Mouse (Mus musculus) macrophage (primary cell): ENCODE results near the gene Tnnc1. TPM values are rescaled to one million over a fixed set of nuclear protein-coding genes. Genes with fewer than 3 reads are reported as not detected.

Experiments
- H3K27ac ChIP-seq: fragments of 350-480 bp; formaldehyde crosslinking; 2 replicates; pipeline ENCODE4 v1.9.0; 2021
- H3K36me3 ChIP-seq: fragments of 350-480 bp; formaldehyde crosslinking; 2 replicates; pipeline ENCODE4 v1.9.0; 2021; ENCODE audit errors: inconsistent target
- H3K4me3 ChIP-seq: fragments of 350-480 bp; formaldehyde crosslinking; 2 replicates; pipeline ENCODE4 v1.9.0; 2021; ENCODE audit errors: inconsistent target
- H3K79me2 ChIP-seq: fragments of 350-480 bp; formaldehyde crosslinking; 2 replicates; pipeline ENCODE4 v1.9.0; 2021; ENCODE audit errors: inconsistent target
- WGBS: methylation state at CpG from one replicate; pipeline ENCODE4 v1.1.7; 2026; ENCODE audit warnings: inconsistent platforms; ENCODE audit not compliant: missing documents; 5-methylcytosine and 5-hydroxymethylcytosine counted together
- polyA plus RNA-seq: library from polyadenylated mRNA; stranded (reverse); fragments of 250-400 nt; gene quantifications from 3 replicates; pipeline ENCODE4 v1.2.4, GENCODE M21; 2018; ENCODE audit warnings: inconsistent platforms

The Tnnc1 gene
- polyA plus RNA-seq, 1 experiment from 2014 or later = 0.50 TPM

DNA sequence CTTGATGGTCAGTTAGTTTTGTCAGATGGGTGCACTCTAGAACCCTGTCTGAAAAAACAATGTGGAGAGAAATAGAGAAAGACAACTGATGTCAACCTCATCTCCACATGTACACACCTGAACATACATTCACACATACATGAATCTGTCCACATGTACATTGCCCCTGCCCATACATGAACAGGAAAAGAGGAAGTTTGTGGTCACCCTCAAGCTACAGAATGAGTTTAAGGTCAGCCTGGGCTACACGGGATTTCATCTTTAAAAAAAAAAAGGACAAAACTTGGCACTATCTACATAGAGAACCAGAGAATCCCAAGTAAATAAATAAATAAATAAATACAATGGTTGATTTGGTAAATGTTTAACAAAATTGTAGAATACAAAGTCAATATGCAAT is 36.7 kb downstream of the Tnnc1 start:
- H3K36me3 ChIP-seq = no peaks in the 10 kb centered on the region
- H3K79me2 ChIP-seq = no peaks in the 10 kb centered on the region
- no peak overlapping the region for H3K27ac ChIP-seq
- WGBS = 20% methylated on average over 1 of the region's 1 CpGs
- H3K4me3 ChIP-seq = no peak overlapping the region

- WGBS = 100% methylated on average over 1 of the region's 1 CpGs
- Histone ChIP-seq H3K27ac (no peak overlapping the region), H3K36me3 (no peaks in the 10 kb centered on the region)
Observed at GRCm38 (mm10) chr14:31245946-31246345, 37.8 kb downstream of the Tnnc1 start.

GRCm38 (mm10) chr14:31248396-31248795 is 40.3 kb downstream of the Tnnc1 start:
- H3K79me2 ChIP-seq = peaks cover 20% of the 10 kb centered on the region
- WGBS = 91% methylated on average over 6 of the region's 6 CpGs
- peaks cover 8% of the 10 kb centered on the region for H3K36me3 ChIP-seq
- H3K4me3 ChIP-seq = no peak overlapping the region
- H3K27ac ChIP-seq = no peak overlapping the region

More at GRCm38 (mm10) chr14:31245946-31246345, 37.8 kb downstream of the Tnnc1 start:
- H3K79me2 ChIP-seq = no peaks in the 10 kb centered on the region
- H3K4me3 ChIP-seq = no peak overlapping the region

GRCm38 (mm10) chr14:31250222-31251083 is 42.3 kb downstream of the Tnnc1 start:
- Histone ChIP-seq H3K27ac (peak overlapping the region; percentile 65), H3K79me2 (peaks cover 26% of the 10 kb centered on the region), H3K4me3 (peak overlapping the region; percentile 58), H3K36me3 (peaks cover 29% of the 10 kb centered on the region)
- WGBS = 13% methylated on average over 38 of the region's 38 CpGs

DNA sequence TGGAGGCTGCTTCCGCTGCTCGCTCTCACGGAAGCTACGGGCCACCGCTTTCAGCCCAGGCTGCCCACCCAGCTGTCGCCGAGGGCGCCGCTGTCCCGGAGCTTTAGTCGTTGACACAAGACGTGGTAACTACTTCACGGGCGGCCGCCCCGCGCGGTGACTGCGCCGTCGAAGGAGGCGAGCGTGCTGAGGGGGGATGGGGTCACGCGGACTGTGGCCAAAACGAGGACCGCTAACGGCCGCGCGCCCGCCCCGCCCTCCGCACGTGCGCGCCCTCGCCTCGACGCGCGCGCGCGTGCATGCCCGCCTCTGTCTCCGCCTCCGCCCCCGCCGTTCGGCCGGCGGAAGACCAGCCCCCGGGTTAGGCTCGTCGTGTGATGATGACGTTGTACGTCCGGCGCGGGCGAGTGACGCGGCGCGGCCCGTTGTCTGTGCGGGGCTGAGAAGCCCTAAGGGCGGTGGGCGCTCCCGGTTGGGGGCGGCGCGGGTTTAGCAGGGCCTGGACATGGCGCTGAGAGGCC is 43.0 kb downstream of the Tnnc1 start, which contains the start of the genes Phf7 and Bap1:
Phf7 (minus strand) TSS at position 234 of the 521 bp plus-strand sequence.
Bap1 (plus strand) TSS at position 367 of the 521 bp plus-strand sequence.
- Histone ChIP-seq H3K4me3 (peak within 1 kb of the TSS; percentile 99), H3K79me2 (peaks cover 26% of the 10 kb centered on the region), H3K27ac (peak within 1 kb of the TSS; percentile 65), H3K36me3 (peaks cover 36% of the 10 kb centered on the region)
- under 1% methylated on average over 74 of the region's 75 CpGs for whole genome bisulfite sequencing

- WGBS = 1% methylated on average over 15 of the region's 18 CpGs
- Histone ChIP-seq H3K79me2 (peaks cover 26% of the 10 kb centered on the region), H3K36me3 (peaks cover 40% of the 10 kb centered on the region), H3K4me3 (peak overlapping the region; percentile 99), H3K27ac (peak overlapping the region; percentile 46)
Observed at GRCm38 (mm10) chr14:31251626-31252025, 43.5 kb downstream of the Tnnc1 start.

- WGBS = 84% methylated on average over 5 of the region's 5 CpGs
- Histone ChIP-seq H3K36me3 (peaks cover 45% of the 10 kb centered on the region), H3K27ac (peak overlapping the region; percentile 46), H3K79me2 (peaks cover 26% of the 10 kb centered on the region), H3K4me3 (peak overlapping the region; percentile 99)
Observed at GRCm38 (mm10) chr14:31252091-31252490, 44.0 kb downstream of the Tnnc1 start.

DNA sequence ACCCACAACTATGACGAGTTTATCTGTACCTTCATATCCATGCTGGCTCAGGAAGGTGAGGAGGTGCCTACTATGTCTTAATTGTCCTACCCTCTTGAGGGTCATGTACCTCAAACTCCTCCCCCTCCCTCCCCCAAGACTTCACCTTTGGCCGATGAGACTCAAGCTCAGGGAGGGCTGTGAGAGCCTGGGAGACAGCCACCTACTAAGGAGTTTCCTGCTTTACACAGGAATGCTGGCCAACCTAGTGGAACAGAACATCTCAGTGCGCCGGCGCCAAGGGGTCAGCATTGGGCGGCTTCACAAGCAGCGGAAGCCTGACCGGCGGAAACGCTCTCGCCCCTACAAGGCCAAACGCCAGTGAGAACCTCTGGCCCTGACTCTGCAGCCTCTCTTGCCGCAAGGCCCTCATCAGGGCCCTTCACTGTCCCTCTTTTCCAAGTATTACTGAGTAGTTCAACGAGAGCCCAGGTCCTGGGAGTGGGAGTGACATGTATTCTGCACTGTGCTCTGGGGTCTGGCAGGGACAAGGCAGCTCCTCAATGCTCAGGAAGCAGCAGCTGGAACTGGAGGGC is 50.5 kb downstream of the Tnnc1 start:
- Histone ChIP-seq H3K27ac (no peak overlapping the region), H3K36me3 (peaks cover 72% of the 10 kb centered on the region), H3K79me2 (peaks cover 4% of the 10 kb centered on the region; the same call in 1 of the 2 replicates), H3K4me3 (no peak overlapping the region)
- 97% methylated on average over 14 of the region's 14 CpGs for WGBS

GRCm38 (mm10) chr14:31260374-31260773 is 52.3 kb downstream of the Tnnc1 start:
- no peak overlapping the region for H3K27ac ChIP-seq
- no peak overlapping the region for H3K4me3 ChIP-seq
- WGBS = 96% methylated on average over 4 of the region's 4 CpGs
- H3K79me2 ChIP-seq = no peaks in the 10 kb centered on the region
- H3K36me3 ChIP-seq = peaks cover 54% of the 10 kb centered on the region

- peaks cover 48% of the 10 kb centered on the region for H3K36me3 ChIP-seq
- WGBS = 94% methylated on average over 9 of the region's 9 CpGs
- no peak overlapping the region for H3K4me3 ChIP-seq
- no peaks in the 10 kb centered on the region for H3K79me2 ChIP-seq
- H3K27ac ChIP-seq = no peak overlapping the region
Observed at GRCm38 (mm10) chr14:31260932-31261331, 52.8 kb downstream of the Tnnc1 start.

Other genes with a start within 250 kb of the Tnnc1 start
- gene Glt8d1, start 206.9 kb upstream of the Tnnc1 start, polyA plus RNA-seq = 25.5 to 38.1 TPM (median 30.8 TPM) in 3 replicates
- 227 to 384 TPM (median 331 TPM) in 3 replicates for gene Spcs1, start 206.6 kb upstream of the Tnnc1 start, polyA plus RNA-seq
- 19.0 to 25.4 TPM (median 21.5 TPM) in 3 replicates for gene Pbrm1, start 189.2 kb upstream of the Tnnc1 start, polyA plus RNA-seq
- 29.0 to 64.4 TPM (median 63.1 TPM) in 3 replicates for gene Gnl3, start 189.2 kb upstream of the Tnnc1 start, polyA plus RNA-seq
- gene Smim4, start 79.4 kb upstream of the Tnnc1 start, polyA plus RNA-seq = 5.9 to 64.8 TPM (median 39.9 TPM) in 3 replicates
- gene Nt5dc2, start 77.3 kb upstream of the Tnnc1 start, polyA plus RNA-seq = 64.0 to 97.6 TPM (median 77.4 TPM) in 3 replicates
- 241 to 829 TPM (median 623 TPM) in 3 replicates for gene Stab1, start 39.7 kb upstream of the Tnnc1 start, polyA plus RNA-seq
- gene Nisch, start 8.6 kb downstream of the Tnnc1 start, polyA plus RNA-seq = 163 to 251 TPM (median 201 TPM) in 3 replicates
- gene Sema3g, start 9.5 kb downstream of the Tnnc1 start, polyA plus RNA-seq = not detected in 3 replicates
- gene Phf7, start 43.0 kb downstream of the Tnnc1 start, polyA plus RNA-seq = 4.8 to 7.5 TPM (median 6.3 TPM) in 3 replicates
- gene Bap1, start 43.1 kb downstream of the Tnnc1 start, polyA plus RNA-seq = 28.5 to 31.0 TPM (median 30.7 TPM) in 3 replicates
- not detected in 3 replicates for gene Dnah1, start 115.6 kb downstream of the Tnnc1 start, polyA plus RNA-seq
- gene Capn7, start 128.3 kb downstream of the Tnnc1 start, polyA plus RNA-seq = 31.0 to 52.6 TPM (median 34.4 TPM) in 3 replicates
- 90.6 to 150 TPM (median 150 TPM) in 3 replicates for gene Sh3bp5, start 227.8 kb downstream of the Tnnc1 start, polyA plus RNA-seq